Mouse (Mus musculus): ENCODE measurements around the gene Nacc2.

DNA sequence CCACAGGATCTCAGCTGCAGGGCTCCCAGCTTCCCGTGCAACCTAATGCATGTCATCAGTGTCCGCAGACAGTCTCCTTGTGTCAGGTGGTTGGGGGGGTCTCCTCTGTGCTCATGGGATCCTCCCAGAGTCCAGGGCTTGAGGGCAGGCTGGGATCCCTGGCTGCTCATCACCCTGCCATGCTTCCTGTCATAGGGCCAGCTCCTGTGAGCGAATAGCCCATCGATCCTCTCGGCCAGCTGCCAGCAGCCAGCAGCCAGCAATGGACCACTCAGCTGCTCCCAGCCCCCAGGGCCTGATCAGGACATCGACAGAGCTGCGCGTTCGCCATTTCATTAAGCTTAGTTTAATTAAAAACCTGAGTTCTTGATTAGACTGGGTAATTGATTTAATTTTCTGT lies 35.0 kb upstream of the Nacc2 start:
- TF ChIP-seq CTCF (IDR thresholded peaks at IDR 0.05; ENCODE audit: extremely low read depth, insufficient read length, insufficient replicate concordance, low read depth, low read length) (no peak), POLR2A (IDR thresholded peaks at IDR 0.05; ENCODE audit: low read depth, low read length) (no peak)

All from small intestine, adult 2 months (tissue).